Mouse (Mus musculus) megakaryocyte, embryonic 14.5 days (primary cell): ENCODE results near the gene Prkacb. TPM values are rescaled to one million over a fixed set of nuclear protein-coding genes. Genes with fewer than 3 reads are reported as not detected.

Experiments used
- H3K27me3 ChIP-seq: replicated peaks from 2 replicates; pipeline ENCODE3; 2012; ENCODE audit warnings: inconsistent platforms
- H3K36me3 ChIP-seq: replicated peaks from 2 replicates; pipeline ENCODE3; 2012; ENCODE audit warnings: low read length, inconsistent platforms, mixed read lengths
- H3K4me1 ChIP-seq: 2 replicates; pipeline ENCODE4 v1.6.1; 2012; ENCODE audit warnings: inconsistent platforms
- H3K4me3 ChIP-seq: replicated peaks from 2 replicates; pipeline ENCODE3; 2012; ENCODE audit warnings: moderate library complexity, mild to moderate bottlenecking, inconsistent platforms
- H3K9me3 ChIP-seq: 2 replicates; pipeline ENCODE4 v1.6.1; 2012; ENCODE audit warnings: inconsistent platforms
- FLI1 ChIP-seq: IDR thresholded peaks from 2 replicates; pipeline ENCODE4 v1.6.1; 2012; ENCODE audit warnings: low read length, inconsistent platforms, mixed read lengths
- GATA1 ChIP-seq: IDR thresholded peaks from 3 replicates; pipeline ENCODE4 v1.6.1; 2012; ENCODE audit warnings: mixed read lengths, low read length, inconsistent platforms, borderline replicate concordance
- polyA plus RNA-seq: library from polyadenylated mRNA; stranded (reverse); fragments of >175 nt; gene quantifications from 2 replicates; pipeline ENCODE4 v1.2.3, GENCODE M21; 2012; ENCODE audit warnings: low replicate concordance; ENCODE audit not compliant: insufficient read depth

The Prkacb gene
- polyA plus RNA-seq: 5.7 and 10.8 TPM in 2 replicates

DNA sequence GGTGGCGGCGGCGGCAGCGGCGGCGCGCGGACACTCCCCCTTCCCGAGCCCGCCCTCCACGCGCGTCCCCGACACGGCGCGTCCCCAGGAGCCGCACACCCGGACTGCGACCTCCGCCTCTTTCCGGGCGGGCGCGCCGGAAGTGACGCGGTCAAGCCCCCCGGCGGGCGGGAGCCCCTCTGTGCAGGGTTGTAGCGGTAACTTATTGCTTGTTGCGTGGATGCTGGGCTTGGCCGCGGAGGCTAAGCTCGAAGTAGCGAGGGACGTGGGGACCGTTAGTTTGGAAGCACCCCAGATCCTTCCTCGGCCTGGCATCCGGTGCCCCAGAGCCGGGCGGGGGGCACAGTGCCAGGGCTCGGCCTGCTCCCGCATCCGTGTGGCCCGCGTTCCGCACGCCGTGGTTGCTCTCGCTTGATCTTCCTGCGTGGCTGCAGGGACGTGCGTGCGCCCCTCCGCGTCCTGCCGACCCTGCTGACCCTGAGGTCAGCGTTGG lies at the start of gene Prkacb:
Gene Prkacb (minus strand): TSS at position 90 of the 493 bp plus-strand sequence.
- Histone ChIP-seq H3K9me3 (no peaks in the 10 kb centered on the region), H3K4me3 (peak within 1 kb of the TSS; percentile 96), H3K27me3 (no peaks in the 10 kb centered on the region), H3K4me1 (peaks cover 36% of the 10 kb centered on the region), H3K36me3 (peaks cover 4% of the 10 kb centered on the region)
- TF ChIP-seq GATA1 (no peak), FLI1 (peak; percentile 60; the same call in 1 of the 2 replicates)

DNA sequence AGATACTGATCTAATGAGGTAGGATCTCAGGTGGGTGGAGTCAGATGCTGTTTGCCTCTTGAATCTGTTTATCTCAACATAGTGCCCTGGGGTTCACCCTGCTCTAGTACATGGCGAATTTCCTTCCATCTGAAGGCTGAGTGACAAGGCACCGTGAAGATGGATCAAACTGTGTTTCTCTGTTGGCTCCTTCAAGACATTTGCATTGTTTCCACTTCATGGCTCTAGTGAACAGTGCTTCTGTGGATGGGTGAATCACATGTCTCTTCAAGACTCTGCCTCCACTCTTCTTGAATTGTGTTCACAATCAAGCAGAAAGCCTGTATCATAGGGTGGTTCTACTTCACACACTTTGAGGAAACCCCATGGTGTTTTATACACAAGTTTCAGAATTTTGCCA lies 47.5 kb upstream of the Prkacb start:
- Histone ChIP-seq H3K4me1 (no peaks in the 10 kb centered on the region), H3K4me3 (no peak overlapping the region), H3K36me3 (no peaks in the 10 kb centered on the region), H3K9me3 (no peaks in the 10 kb centered on the region), H3K27me3 (no peaks in the 10 kb centered on the region)
- no peak for TF ChIP-seq FLI1
- TF ChIP-seq GATA1: no peak

DNA sequence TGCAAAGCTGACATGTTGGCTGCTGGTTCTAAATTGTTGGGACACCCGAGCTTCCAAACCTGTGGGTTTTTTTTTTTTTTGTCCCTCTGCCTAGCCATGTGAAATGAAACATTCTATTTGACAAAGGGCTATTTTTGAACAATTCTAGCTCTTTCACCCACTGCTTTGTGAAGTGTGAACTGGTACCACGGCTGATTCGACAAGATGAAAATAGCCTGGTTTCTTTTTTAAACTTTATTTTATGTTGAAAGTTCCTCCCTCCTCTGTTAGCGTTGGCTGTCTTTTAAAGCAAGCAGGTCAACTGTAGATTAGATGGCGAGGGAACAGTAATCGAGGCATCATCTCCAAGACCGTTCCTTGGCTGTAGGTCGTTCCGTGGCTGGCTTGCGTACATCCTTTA lies 44.6 kb upstream of the Prkacb start:
- Histone ChIP-seq H3K27me3 (peaks cover 10% of the 10 kb centered on the region), H3K36me3 (no peaks in the 10 kb centered on the region), H3K4me1 (peaks cover 4% of the 10 kb centered on the region), H3K9me3 (no peaks in the 10 kb centered on the region), H3K4me3 (no peak overlapping the region)
- TF ChIP-seq FLI1 (no peak), GATA1 (no peak)

DNA sequence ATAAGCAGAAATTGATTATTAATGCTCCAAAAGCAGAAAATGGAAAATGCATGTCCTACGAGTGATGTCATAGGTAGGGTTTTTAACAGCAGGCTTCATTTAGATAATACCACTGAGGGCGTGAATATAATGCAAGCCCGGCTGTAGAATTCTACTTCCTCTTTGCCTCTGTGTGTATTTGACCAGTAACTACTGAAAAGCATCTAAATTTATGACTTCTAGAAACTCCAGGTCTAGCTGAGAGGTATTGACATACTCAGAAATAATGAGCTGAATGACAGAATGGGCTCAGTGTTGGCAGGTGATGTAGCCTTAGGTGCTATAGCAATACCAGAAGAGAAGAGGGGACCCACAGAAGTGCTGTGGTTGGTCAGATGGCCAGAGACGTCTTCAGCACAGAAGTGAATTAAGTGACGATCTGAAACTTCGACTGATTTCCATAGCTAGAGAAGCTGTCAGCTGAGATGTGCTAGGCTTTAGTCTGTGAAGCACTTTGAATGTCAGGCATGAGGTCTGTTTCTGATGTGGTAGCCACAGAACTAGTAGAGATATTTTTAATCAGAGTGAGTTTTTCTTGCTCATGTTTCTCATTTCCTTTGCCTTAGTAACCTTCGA lies 41.8 kb upstream of the Prkacb start:
- H3K4me3 ChIP-seq: no peak overlapping the region
- H3K4me1 ChIP-seq: peaks cover 10% of the 10 kb centered on the region
- no peak for TF ChIP-seq GATA1
- TF ChIP-seq FLI1: no peak
- no peaks in the 10 kb centered on the region for H3K36me3 ChIP-seq
- H3K27me3 ChIP-seq: peaks cover 24% of the 10 kb centered on the region
- H3K9me3 ChIP-seq: no peaks in the 10 kb centered on the region

DNA sequence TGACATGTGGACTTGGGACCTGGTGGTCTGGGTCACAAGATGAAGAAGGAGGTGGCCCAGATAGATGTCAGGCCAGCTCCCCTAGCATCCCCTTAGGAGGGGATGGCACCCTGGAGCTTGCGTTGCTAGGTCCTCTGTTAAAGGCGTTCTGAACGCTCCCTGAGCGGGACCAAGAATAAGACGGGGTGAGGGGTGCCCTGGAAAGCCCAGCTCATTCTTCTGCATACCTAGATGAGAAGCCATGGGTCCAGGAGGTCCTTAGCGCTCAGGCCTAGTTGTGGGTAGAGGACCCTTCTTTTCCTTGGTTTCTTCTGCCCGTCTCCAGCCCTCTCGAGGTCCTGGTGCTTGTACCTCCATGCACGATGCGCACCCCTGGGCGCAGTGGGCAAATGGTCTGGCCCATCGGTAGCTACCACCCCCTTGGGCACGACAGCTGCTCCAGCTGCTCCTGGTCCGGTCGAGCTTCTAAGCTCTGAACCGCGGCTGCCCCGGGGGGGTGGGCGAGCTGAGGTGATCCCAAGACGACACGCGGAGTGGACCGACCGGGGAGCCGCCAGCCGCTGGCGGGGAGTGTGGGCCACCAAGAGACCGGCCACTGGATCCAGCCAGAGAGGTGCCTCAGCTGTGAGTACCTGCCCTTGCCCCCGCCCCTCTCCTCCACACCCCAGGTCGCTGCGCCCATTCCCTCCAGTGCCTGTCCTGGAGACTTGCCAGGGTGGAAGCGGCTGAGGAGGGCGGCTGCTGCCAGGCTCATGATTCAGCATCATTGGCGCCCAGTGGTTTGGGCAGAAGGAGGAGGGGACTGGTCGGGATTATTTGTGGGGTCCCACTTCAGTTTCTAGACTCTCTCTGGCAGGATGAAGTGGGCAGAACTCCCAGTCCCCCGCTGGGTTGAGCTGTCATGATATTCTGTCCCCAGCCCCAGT lies 39.4 kb upstream of the Prkacb start, which contains the start of gene Ttll7:
Gene Ttll7 (plus strand): TSS at position 402 of the 926 bp plus-strand sequence.
- Histone ChIP-seq H3K27me3 (peaks cover 24% of the 10 kb centered on the region), H3K36me3 (no peaks in the 10 kb centered on the region), H3K9me3 (no peaks in the 10 kb centered on the region), H3K4me3 (peak within 1 kb of the TSS; percentile 88), H3K4me1 (peaks cover 14% of the 10 kb centered on the region)
- TF ChIP-seq GATA1: no peak
- no peak for TF ChIP-seq FLI1

DNA sequence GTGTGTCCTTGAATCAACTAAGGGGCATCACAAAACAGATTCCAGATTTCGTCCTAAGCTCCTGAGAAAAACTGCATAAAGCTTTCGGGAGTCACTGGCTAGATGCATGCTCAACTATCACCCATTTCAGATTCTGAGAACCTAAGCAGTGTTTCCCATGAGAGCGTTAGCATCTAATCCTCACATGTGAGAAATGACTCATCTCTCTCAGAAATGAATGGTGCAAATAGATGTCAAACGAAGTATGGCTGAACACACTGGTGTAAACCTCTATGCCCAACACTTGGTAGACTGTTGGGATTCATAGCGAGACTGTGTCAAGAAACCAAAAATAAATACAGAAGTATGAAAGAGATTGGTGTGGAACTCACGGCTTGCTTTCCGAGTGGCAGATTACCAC lies 36.6 kb upstream of the Prkacb start:
- Histone ChIP-seq H3K27me3 (peaks cover 26% of the 10 kb centered on the region), H3K4me3 (no peak overlapping the region), H3K9me3 (no peaks in the 10 kb centered on the region), H3K36me3 (no peaks in the 10 kb centered on the region), H3K4me1 (peaks cover 14% of the 10 kb centered on the region)
- no peak for TF ChIP-seq GATA1
- TF ChIP-seq FLI1: no peak

DNA sequence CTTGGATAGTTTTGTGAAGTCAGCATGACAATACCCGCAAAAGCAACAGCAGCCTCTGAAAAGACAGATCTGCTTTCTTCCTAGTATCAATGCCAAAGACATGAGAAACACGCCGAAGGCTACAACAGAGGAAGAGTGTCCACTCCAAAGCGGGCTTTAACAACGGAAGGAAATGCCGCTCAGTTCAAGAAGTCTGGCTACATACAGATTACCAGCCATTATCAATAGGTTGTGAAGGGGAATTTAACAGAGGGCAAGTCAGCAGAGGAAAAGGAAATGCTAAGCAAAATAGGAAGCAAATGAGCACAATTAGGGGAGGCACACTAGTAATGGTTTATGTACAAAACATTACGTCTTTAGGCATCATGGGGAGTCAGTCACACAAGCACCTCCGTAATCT lies 35.3 kb upstream of the Prkacb start:
- Histone ChIP-seq H3K4me1 (peaks cover 14% of the 10 kb centered on the region), H3K4me3 (no peak overlapping the region), H3K9me3 (no peaks in the 10 kb centered on the region), H3K36me3 (no peaks in the 10 kb centered on the region), H3K27me3 (peaks cover 20% of the 10 kb centered on the region)
- TF ChIP-seq GATA1 (no peak), FLI1 (no peak)

DNA sequence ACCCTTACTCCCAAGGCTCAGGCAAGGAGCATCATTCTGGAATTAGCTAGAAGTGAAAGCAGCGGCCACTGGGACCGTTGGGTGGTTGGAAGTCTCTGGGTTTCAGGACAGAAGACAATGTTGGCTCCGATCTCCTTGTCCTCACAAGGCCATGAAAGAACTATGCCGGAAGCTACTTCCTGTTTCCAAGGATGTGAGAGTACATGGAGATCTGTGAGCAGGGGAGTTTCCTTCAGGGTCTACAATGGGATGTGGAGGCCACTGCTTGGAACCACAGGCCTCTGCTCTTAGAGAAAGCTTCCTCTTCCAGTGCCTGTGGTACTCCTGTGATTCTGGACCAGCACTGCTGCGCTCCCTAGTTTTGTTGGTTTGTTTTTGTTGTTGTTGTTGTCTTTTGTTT lies 33.4 kb upstream of the Prkacb start:
- no peak overlapping the region for H3K4me3 ChIP-seq
- TF ChIP-seq FLI1 (no peak), GATA1 (no peak)
- peaks cover 4% of the 10 kb centered on the region; the same call in 1 of the 2 replicates for H3K4me1 ChIP-seq
- H3K36me3 ChIP-seq: no peaks in the 10 kb centered on the region
- peaks cover 10% of the 10 kb centered on the region for H3K27me3 ChIP-seq
- H3K9me3 ChIP-seq: no peaks in the 10 kb centered on the region

DNA sequence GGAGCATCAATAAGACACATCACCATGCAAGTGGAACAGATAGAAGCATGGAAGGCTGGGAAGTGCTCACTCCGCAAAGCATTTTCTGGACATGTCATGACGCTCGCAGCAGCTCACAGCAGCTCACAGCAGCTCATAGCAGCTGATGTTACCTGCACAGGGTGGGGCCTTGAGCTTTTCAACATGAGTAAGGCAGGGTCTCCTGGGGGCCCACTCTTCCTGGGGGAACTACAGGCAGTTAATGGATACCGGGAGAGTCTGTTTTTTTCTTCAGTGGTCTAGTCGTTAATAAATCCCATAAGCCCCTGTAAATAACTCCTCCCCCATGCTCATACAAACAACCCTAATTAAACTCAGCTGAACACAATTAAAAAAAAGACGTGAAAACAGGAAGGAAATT lies 30.7 kb upstream of the Prkacb start:
- H3K27me3 ChIP-seq: peaks cover 2% of the 10 kb centered on the region
- no peak overlapping the region for H3K4me3 ChIP-seq
- no peak for TF ChIP-seq FLI1
- no peak for TF ChIP-seq GATA1
- no peaks in the 10 kb centered on the region for H3K9me3 ChIP-seq
- H3K4me1 ChIP-seq: peaks cover 4% of the 10 kb centered on the region; the same call in 1 of the 2 replicates
- H3K36me3 ChIP-seq: no peaks in the 10 kb centered on the region
